Mouse (Mus musculus): Measurements from ENCODE around the gene Prr12.

DNA sequence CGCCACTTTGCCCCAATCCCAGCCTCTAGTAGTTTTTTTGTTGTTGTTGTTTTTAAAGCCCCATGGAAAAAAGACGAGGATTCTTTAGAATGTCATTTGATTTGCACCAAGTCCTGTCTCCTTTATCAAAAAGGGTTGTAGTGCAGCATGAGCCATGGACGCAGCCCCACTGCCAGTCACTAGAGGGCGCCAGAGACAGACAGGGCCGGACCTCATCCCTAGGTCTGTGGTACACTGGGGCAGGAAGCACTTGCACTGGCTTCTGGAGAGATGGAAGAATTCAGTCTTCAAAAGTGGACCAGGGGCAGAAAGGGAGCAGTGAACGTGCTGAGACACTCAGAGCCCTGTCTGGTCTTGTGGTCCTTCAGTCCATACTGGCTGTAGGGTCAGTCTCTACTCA is 69.6 kb downstream of the Prr12 start:
- TF ChIP-seq POLR2A (IDR thresholded peaks at IDR 0.05; ENCODE audit: extremely low read depth, insufficient read depth, low read length) (no peak), CTCF (IDR thresholded peaks at IDR 0.05; ENCODE audit: extremely low read depth, insufficient read depth, low read length) (peak; percentile 92)

All from cortical plate, adult 2 months (tissue).